Mouse (Mus musculus): ENCODE results near the gene Frmd4a.

- no peak for TF ChIP-seq EP300 (IDR thresholded peaks at IDR 0.05; ENCODE audit: low read depth)
- TF ChIP-seq CTCF (IDR thresholded peaks at IDR 0.05; ENCODE audit: low read depth) = no peak
Observed at GRCm38 (mm10) chr2:4586245-4586644, 568.7 kb downstream of the Frmd4a start.

Data from heart, postnatal 0 days (tissue).